In genomic region chr1:60158411-60158810, GRCm38 (mm10) we compare ENCODE assay signal across 8 mouse cellular contexts. TPM values are rescaled to one million over a fixed set of nuclear protein-coding genes. Genes with fewer than 3 reads are reported as not detected.
A peak's percentile ranks its signal among the peaks of the same experiment; 100 is the strongest.
DNase-seq lines count a peak whose midpoint lies in the region; ATAC-seq and TF ChIP-seq lines count a peak whose summit lies in the region.

No protein-coding gene starts in this region.

- TF ChIP-seq CTCF in gastrocnemius, adult 2 months (IDR thresholded peaks at IDR 0.05), result peak; percentile 85

- H3K4me1 ChIP-seq in kidney, embryonic 16.5 days (ENCODE audit: insufficient read depth, low read length), result no peaks in the 10 kb centered on the region
- H3K4me1 ChIP-seq in forebrain, embryonic 12.5 days, result no peaks in the 10 kb centered on the region

- peak; percentile 12 for DNase-seq in kidney, adult 11 months
- peak; percentile 62 to 69 for DNase-seq in B cell, adult 2 months
- DNase-seq in adrenal gland, adult 8-10 months, result peak; percentile 38
- DNase-seq in gastrocnemius, adult 2 months, result peak; percentile 76
- DNase-seq in layer of hippocampus, postnatal 14 days (ENCODE audit: low spot score in 2 of 2), result peak; percentile 6 to 10
- DNase-seq in retina, postnatal 1 day, result peak; percentile 24

- H3K4me2 ChIP-seq in kidney, embryonic 16.5 days (replicated peaks; ENCODE audit: low read depth, low read length), result no peak overlapping the region
- no peak overlapping the region for H3K4me2 ChIP-seq in forebrain, embryonic 12.5 days

- intact Hi-C loops in gastrocnemius, adult 2 months (cut with DNase I), result loop anchor here (5.0 kb wide), 3 partner anchors 34 to 114 kb away; no protein-coding TSS in a partner anchor

- H3K27ac ChIP-seq in kidney, embryonic 16.5 days (ENCODE audit: low read length), result no peak overlapping the region
- peak overlapping the region; percentile 69 for H3K27ac ChIP-seq in gastrocnemius, adult 2 months
- H3K27ac ChIP-seq in forebrain, embryonic 12.5 days, result no peak overlapping the region

- no peak overlapping the region for H3K9ac ChIP-seq in kidney, embryonic 16.5 days (replicated peaks; ENCODE audit: low read length)
- no peak overlapping the region for H3K9ac ChIP-seq in forebrain, embryonic 12.5 days

- no peaks in the 10 kb centered on the region for H3K27me3 ChIP-seq in kidney, embryonic 16.5 days (ENCODE audit: insufficient read depth, low read length)
- no peaks in the 10 kb centered on the region for H3K27me3 ChIP-seq in forebrain, embryonic 12.5 days

- no peaks in the 10 kb centered on the region for H3K9me3 ChIP-seq in kidney, embryonic 16.5 days (ENCODE audit: low read length)
- H3K9me3 ChIP-seq in forebrain, embryonic 12.5 days, result no peaks in the 10 kb centered on the region

- WGBS in kidney, embryonic 16.5 days, result 56% methylated on average over 3 of the region's 3 CpGs
- WGBS in forebrain, embryonic 12.5 days, result 69% methylated on average over 3 of the region's 3 CpGs

- ATAC-seq in kidney, embryonic 16.5 days (ENCODE audit: low FRiP score, low TSS enrichment), result no peak
- no peak for ATAC-seq in forebrain, embryonic 12.5 days (ENCODE audit: low FRiP score)

- no peak overlapping the region for H3K4me3 ChIP-seq in kidney, embryonic 16.5 days (ENCODE audit: low read length)
- peak overlapping the region; percentile 65 for H3K4me3 ChIP-seq in gastrocnemius, adult 2 months
- H3K4me3 ChIP-seq in forebrain, embryonic 12.5 days (replicated peaks), result no peak overlapping the region

- H3K36me3 ChIP-seq in kidney, embryonic 16.5 days (ENCODE audit: insufficient read depth, low read length), result no peaks in the 10 kb centered on the region
- no peaks in the 10 kb centered on the region for H3K36me3 ChIP-seq in forebrain, embryonic 12.5 days (replicated peaks)

RNA-seq across cellular contexts. Expression of gene Nbeal1, which starts 22.0 kb away (rescaled TPM):
- polyA plus RNA-seq in kidney, embryonic 16.5 days (2015; fragmentation: Nextera tagmentation; extraction: Ambion mirVana), result 6.4 and 9.2 TPM in 2 replicates
- total RNA-seq in adrenal gland, adult 8-10 months (2022), result 10 to 100 TPM; 64.5 to 93.8 (median 75.0) TPM
- 10 to 100 TPM; 26.7 to 31.7 TPM for total RNA-seq in gastrocnemius, adult 2 months (2021)
- 10 to 100 TPM; 20.2 to 23.9 TPM for total RNA-seq in layer of hippocampus, postnatal 14 days (2021)
- 10.2 and 12.3 TPM in 2 replicates for polyA plus RNA-seq in forebrain, embryonic 12.5 days (2016; fragmentation: Nextera tagmentation; extraction: Ambion mirVana)

RNA-seq across cellular contexts. Expression of gene Wdr12, which starts 60.0 kb away (rescaled TPM):
- 58.4 and 58.8 TPM in 2 replicates for polyA plus RNA-seq in kidney, embryonic 16.5 days (2015; fragmentation: Nextera tagmentation; extraction: Ambion mirVana)
- 10 to 100 TPM; 14.8 to 20.5 (median 18.5) TPM for total RNA-seq in adrenal gland, adult 8-10 months (2022)
- 10 to 100 TPM; 12.7 to 13.8 TPM for total RNA-seq in gastrocnemius, adult 2 months (2021)
- 10 to 100 TPM; 26.2 to 30.5 TPM for total RNA-seq in layer of hippocampus, postnatal 14 days (2021)
- 48.5 and 56.8 TPM in 2 replicates for polyA plus RNA-seq in forebrain, embryonic 12.5 days (2016; fragmentation: Nextera tagmentation; extraction: Ambion mirVana)

Comparison
In these comparisons a context has a peak if more than half of its experiments do, and no peak if none do; other contexts are left out.
1. DNase-seq: peak in every context shown above with its lines; median percentile 76 in gastrocnemius, adult 2 months; 66 in B cell, adult 2 months; 38 in adrenal gland, adult 8-10 months; 24 in retina, postnatal 1 day; 12 in kidney, adult 11 months; 8 in layer of hippocampus, postnatal 14 days.